Mouse (Mus musculus) urinary bladder, adult 18-20 months (tissue): Measurements from ENCODE around the gene Fuz.
A peak's percentile ranks its signal among the peaks of the same experiment; 100 is the strongest.

Experiments
- DNase-seq, 2 experiments: peaks; one replicate each; pipeline ENCODE4 v3.0.0; 2022; ENCODE audit warnings: low spot score in 2 of 2, mixed read lengths in 2 of 2

Gene Fuz

GRCm38 (mm10) chr7:44888256-44889105, 7.4 kb upstream of the Fuz start:
- no peak for DNase-seq

- no peak for DNase-seq
Observed at GRCm38 (mm10) chr7:44890180-44890579, 5.7 kb upstream of the Fuz start.

DNA sequence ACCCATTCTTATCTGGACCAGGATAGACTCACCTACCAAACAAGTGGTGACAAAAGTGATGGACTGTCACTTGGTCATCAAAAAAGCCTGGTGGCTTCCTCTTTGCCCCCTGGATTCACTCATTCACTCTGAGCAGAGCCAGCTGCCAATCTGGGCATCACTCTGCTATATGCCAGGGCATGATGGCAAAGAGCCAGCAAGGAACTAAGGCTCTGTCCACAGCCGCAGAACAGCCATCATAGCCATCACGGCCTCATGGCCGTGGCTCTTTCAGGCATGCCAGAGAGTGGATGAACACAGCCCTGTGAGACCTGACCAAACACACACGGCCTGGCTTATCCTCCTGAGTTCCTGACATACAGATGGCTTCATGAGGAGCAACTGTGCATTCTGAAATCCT, 5.1 kb upstream of the Fuz start:
- DNase-seq: no peak

DNA sequence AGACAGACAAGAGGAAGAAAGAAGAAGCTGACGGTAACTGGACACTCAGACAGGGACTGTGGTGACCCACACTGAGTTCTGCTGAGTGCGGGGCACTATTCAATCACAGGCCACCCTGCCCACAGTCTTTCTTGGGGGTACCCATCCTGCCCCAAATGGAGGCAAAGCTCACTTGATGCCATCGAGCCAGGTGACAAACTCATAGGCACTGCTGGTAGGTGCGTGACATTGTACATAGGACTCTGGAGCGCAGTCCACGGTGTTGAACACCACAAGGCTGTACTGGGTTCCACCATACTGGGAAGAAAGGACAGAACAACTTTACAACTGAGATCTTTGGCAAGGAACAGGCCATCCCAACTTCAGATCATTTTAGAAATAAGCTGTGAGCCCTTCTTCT, 4.3 kb upstream of the Fuz start:
- DNase-seq: no peak

DNA sequence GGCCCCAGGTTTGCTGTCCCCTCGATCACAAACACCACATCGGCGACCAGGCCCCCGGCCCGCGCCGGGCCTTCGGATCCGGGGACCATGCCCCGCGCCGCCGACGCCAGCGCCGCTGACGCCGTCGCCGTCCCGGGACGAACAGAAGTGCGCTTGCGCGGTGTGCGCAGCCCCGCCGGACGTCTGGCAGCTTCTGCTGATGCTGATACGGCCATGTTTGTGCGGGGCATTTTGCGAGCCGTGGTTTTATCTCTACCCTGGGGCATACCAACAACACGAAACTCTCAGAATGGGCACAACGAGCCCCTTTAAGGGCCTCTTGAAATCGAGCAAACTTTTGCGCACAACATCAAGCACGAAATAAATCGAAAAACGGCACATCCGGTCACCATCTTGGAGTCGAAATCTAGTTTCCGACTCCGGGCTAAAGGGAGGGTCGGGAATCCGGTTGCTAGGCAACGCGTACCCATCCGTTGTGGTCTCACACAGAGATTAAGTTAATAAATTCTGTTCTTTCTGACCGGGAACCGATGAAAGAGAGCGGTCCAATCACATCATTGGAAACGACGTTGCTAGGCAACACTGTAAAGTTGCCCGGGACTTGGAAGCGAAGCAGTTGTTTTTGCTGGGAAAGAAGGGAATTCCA, 3.5 kb upstream of the Fuz start, which contains the start of gene Med25:
Gene Med25 (minus strand): TSS at position 437 of the 646 bp plus-strand sequence.
- DNase-seq: peak; percentile 84 to 85

- DNase-seq: no peak
Observed at GRCm38 (mm10) chr7:44893197-44893596, 2.7 kb upstream of the Fuz start.

DNA sequence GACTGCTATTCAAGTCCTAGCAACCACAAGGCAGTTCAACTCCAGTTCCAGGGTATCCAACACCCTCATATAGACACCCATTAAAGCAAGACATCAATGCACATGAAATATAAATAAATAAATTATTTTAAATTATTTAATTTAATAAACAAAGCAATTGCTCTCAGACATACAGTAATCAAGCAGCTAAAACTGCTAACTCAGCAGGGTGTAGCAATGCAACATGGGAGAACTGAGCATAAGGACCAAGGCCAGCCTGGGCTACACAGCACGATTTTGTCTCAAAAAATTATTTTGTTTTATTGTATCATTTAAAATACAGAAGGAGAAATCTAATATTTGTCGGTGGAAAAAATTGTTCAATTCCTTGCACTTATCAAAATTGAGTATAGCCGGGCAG, 1.7 kb upstream of the Fuz start:
- DNase-seq: no peak

GRCm38 (mm10) chr7:44895206-44895592, 680 bp upstream of the Fuz start:
- DNase-seq: no peak

DNA sequence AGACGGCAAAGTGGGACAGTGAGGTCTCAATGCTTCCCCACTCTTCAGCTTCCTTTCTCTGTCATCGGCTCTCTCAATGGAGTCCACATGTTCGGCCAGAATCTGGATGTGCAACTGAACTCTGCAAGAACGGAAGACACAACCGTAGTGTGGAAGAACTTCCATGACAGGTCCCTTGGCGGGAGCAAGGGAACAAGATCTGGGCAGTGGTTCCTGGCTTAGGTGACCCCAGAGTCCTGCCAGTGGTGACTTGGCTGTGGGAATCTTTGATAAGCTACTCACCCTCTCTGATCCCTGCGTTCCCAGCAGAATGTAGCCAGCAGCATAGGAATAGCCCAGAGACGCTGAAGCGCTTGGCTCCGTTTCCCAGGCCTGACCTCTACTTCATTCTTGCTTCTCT, 620 bp downstream of the Fuz start:
- no peak for DNase-seq

- peak in 1 of 2 experiments; percentile 26 for DNase-seq
Observed at GRCm38 (mm10) chr7:44898607-44899006, 2.7 kb downstream of the Fuz start.

DNA sequence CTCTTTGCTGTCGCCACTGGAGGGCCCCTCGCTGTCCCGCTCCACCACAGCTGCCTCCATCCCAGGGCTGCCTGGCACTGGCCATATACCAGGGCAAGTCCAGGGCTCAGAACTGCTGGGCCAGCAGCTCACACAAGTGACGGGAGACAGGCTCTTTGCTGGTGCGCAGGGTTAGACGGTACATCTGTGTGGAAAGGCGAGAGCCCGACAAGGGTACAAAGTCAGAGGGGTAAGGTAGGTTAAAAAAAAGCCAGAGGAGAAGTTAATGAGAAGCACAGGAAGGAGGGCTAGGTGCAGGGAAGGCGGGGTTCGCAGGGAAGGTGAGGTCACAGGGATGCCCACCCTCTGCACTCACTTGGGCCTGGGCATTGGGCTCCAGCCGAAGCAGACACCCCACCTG, 4.8 kb downstream of the Fuz start:
- DNase-seq: no peak

GRCm38 (mm10) chr7:44901230-44901722, 5.4 kb downstream of the Fuz start:
- DNase-seq: peak in 1 of 2 experiments; percentile 21

- DNase-seq: no peak
Observed at GRCm38 (mm10) chr7:44905430-44905829, 9.6 kb downstream of the Fuz start.

DNA sequence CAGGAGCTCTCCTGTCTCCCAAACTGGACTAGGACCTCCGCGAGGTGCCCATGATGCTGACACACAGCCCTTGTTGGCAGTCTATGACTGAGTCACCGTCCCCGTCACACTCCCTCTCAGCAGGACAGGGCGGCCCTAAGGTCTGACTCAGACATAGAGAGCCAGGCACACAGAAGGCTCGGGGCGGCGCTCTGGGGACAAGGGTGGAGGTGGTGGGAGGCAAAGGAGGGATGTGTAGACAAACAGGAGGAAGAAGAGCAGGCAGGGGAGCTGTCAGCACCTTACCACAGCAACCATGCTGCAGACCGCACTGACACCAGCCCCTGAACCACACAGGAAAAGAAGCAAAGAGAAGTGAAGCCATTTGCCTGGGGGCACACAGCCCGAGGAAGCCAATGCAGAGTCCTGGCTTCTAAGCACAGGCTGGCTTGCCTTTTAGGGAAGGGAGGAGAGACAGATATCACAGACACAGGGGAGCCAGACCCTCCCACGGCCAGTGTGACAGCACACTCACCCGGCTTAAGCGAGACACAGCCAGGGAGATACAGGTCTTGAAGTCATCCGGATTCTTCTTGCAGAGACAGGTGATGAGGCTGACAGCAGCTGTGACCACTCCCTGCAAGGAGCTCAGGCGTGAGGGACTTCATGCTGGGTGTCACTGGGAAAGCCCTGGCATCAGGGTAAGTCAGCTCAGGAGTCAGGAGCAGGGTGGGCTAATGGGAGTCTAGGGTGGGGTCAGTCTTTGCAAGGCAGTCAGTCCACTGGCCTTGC, 13.0 kb downstream of the Fuz start:
- DNase-seq: no peak

DNA sequence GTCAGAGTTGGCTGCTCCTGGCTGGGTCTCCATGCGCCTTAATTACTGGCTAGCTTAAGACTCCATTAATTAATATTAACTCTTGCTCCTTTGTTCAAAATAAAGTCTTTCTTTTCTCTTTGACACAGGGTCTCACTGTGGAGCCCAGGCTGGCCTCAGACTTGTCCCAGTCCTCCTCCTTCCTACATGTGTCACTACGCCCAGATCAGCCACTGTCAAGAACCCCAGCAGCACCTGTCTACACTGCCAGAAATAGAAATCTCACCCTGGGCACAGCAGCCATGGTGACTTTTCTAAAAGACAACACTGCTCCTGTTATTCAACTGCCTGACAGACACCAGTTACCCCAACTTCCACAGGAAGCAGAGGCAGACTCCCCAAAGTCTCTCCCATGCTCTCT, 18.5 kb downstream of the Fuz start:
- no peak for DNase-seq

GRCm38 (mm10) chr7:44915314-44915713, 19.4 kb downstream of the Fuz start:
- DNase-seq: no peak

DNA sequence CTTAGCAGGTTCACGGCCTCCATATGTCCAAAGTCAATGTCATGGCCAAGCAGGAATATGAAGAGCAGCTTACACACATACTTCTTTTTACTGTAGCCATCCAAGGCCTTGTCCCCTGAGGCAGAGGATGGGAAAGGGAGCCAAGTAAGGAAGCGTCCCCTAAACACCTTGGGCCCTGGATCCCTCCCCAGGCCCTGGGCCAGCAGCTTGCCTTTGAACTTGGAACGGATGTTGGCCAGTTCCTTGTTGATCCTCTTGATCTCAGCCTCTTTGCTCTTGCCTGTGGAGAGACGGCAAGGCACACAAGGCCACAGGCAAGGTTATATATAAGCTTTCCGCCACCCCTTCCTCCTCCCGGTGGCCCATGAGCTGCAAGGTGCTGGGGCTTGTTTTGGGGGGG, 20.3 kb downstream of the Fuz start:
- DNase-seq: no peak

DNA sequence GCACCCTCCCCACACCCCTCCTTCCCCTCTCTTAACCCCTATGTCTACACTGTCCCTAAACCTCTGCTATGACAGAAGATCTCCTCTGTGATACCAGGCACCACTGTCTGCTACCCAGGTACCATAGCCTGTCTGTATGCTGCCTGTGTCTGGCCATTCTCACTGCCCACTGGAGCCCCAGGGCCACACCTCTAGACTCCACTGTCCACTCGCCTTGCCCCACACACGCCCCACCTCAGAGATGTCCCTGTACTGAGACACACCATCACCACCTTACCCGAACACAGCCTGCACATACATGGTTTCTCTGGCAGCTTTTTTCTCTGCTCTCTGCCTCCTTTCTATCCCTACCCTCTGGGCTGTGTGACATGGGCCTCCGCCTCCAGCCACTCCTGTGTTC, 21.0 kb downstream of the Fuz start:
- no peak for DNase-seq

DNA sequence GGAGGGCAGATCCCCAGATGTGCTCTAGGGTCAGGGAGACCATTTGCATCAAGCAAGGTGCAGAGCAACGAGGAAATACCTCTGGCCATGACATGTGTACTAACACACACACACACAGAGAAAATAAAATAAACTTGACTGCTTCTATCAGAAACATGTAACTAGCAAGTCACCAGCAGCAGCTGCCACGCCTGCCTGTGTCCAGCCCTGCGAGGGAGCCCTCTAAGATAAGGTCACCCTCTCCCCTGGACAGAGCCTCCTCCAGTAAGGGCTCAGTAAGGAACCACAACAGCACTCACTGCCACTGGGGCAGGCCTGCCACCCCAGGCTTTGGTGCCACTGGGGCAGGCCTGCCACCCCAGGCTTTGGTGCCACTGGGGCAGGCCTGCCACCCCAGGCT, 22.3 kb downstream of the Fuz start:
- DNase-seq: no peak

- no peak for DNase-seq
Observed at GRCm38 (mm10) chr7:44919127-44919526, 23.2 kb downstream of the Fuz start.

GRCm38 (mm10) chr7:44922530-44922929, 26.7 kb downstream of the Fuz start:
- no peak for DNase-seq

DNA sequence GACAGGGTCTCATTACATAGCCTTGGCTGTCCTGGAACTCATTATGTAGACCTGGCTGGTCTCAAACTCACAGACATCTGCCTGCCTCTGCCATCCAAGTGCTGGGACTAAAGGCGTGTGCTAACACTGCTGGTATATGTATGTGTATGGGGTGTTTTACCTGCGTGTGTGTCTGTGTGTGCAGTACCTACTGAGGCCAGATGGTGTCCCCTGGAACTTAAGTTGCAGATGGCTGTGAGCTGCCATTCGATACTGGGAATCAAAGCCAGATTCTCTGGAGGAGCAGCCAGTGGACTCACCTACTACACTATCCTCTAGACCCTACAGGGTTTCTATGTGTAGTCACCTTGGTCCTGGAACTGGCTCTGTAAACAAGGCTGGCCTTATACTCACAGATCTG, 29.6 kb downstream of the Fuz start:
- no peak for DNase-seq
